Mouse (Mus musculus) liver, embryonic 11.5 days (tissue): ENCODE results near the gene 4933402D24Rik. TPM values are rescaled to one million over a fixed set of nuclear protein-coding genes. Genes with fewer than 3 reads are reported as not detected.

Source experiments
- ATAC-seq: fragments of 200-750 bp; cut with Nextera tagmentation; replicated peaks from 2 replicates; pipeline ENCODE4 v1.8.0; 2017; ENCODE audit warnings: moderate number of reproducible peaks, mild to moderate bottlenecking, moderate TSS enrichment, moderate library complexity; ENCODE audit not compliant: low FRiP score
- DNase-seq: peaks from one replicate; pipeline ENCODE4 v3.0.0-alpha.2; 2017; ENCODE audit warnings: low spot score
- H3K27ac ChIP-seq: fragments of 300-500 bp; sonication (generic); 2 replicates; pipeline ENCODE4 v1.5.1; 2014; ENCODE audit warnings: mild to moderate bottlenecking, low read depth, low read length, control low read depth
- H3K27me3 ChIP-seq: fragments of 300-500 bp; sonication (generic); replicated peaks from 2 replicates; pipeline ENCODE4 v1.6.1; 2014; ENCODE audit warnings: low read length, mixed read lengths; ENCODE audit not compliant: control insufficient read depth, insufficient read depth
- H3K36me3 ChIP-seq: fragments of 300-500 bp; sonication (generic); 2 replicates; pipeline ENCODE4 v1.6.1; 2014; ENCODE audit warnings: mild to moderate bottlenecking, low read length, moderate library complexity, mixed read lengths; ENCODE audit not compliant: control insufficient read depth, insufficient read depth
- H3K4me1 ChIP-seq: fragments of 300-500 bp; sonication (generic); replicated peaks from 2 replicates; pipeline ENCODE4 v1.6.1; 2014; ENCODE audit warnings: low read length, mixed read lengths; ENCODE audit not compliant: control insufficient read depth, insufficient read depth
- H3K4me2 ChIP-seq: fragments of 300-500 bp; sonication (generic); 2 replicates; pipeline ENCODE4 v1.6.1; 2014; ENCODE audit warnings: mild to moderate bottlenecking, control low read depth, moderate library complexity
- H3K4me3 ChIP-seq: fragments of 300-500 bp; sonication (generic); 2 replicates; pipeline ENCODE4 v1.5.1; 2014; ENCODE audit warnings: low read depth, low read length, control low read depth
- H3K9ac ChIP-seq: fragments of 300-500 bp; sonication (generic); 2 replicates; pipeline ENCODE4 v1.6.1; 2014; ENCODE audit warnings: low read depth, low read length, control low read depth
- H3K9me3 ChIP-seq: fragments of 300-500 bp; sonication (generic); 2 replicates; pipeline ENCODE4 v1.6.1; 2016; ENCODE audit warnings: low read length, inconsistent platforms, mixed read lengths; ENCODE audit not compliant: control insufficient read depth
- WGBS: fragments of 180-500 bp; shearing (Covaris S2); extraction: QIAGEN DNeasy Blood & Tissue Kit; methylation state at CpG from one replicate; pipeline ENCODE4 v1.1.7; 2014; 5-methylcytosine and 5-hydroxymethylcytosine counted together
- polyA plus RNA-seq: library from polyadenylated mRNA; unstranded; fragments of >200 nt; fragmentation: Nextera tagmentation; extraction: Ambion mirVana; gene quantifications from 2 replicates; pipeline ENCODE4 v1.2.1, GENCODE M21; 2014

The 4933402D24Rik gene
- not detected in 2 replicates for polyA plus RNA-seq

DNA sequence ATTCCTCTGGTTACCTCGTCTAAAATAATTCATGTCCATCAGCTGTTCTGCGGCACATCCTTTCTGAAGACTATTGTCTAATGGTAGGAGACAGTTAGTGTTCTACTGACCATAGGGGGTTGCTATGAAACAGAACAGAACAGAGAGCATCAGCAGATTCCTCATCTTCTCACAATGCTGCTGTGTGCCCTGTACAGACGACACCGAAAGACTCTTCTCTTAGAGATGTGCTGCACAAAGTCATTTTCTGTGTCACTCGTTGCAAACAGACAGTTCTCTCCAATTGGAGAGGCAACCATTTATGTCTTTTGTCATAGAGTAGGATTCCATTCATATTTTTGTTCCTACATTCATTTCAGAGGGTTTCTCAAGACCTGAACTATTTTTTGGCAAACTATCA lies at the start of gene 4933402D24Rik:
Gene 4933402D24Rik (minus strand): TSS at position 101 of the 400 bp plus-strand sequence.
- Histone ChIP-seq H3K9me3 (no peaks in the 10 kb centered on the region), H3K4me3 (no peak within 1 kb of the TSS), H3K36me3 (no peaks in the 10 kb centered on the region), H3K4me2 (no peak within 1 kb of the TSS), H3K27me3 (no peaks in the 10 kb centered on the region), H3K9ac (no peak within 1 kb of the TSS), H3K27ac (no peak within 1 kb of the TSS), H3K4me1 (no peaks in the 10 kb centered on the region)
- no peak for ATAC-seq
- 82% methylated on average over 5 of the region's 5 CpGs for WGBS
- DNase-seq = no peak

DNA sequence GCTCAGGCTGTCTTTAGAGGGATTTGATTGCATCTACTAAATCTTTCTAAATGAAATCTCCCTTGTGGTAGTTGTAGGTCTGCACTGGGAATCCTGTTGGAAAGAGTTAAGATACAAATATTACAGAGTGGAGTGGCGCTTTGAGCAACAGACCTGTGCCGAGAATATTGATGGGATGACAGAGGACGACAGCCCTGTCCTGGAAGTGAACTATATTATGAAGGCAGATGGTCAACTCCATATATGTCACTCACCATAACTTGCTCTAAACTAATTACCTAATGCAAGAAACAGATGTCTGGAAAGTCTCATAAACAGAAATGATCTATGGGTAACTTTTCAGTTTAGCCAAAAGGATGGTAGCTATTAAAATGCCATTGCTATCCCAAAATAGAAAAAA lies 39.5 kb upstream of the 4933402D24Rik start:
- Histone ChIP-seq H3K27ac (no peak overlapping the region), H3K4me1 (no peaks in the 10 kb centered on the region), H3K4me2 (no peak overlapping the region), H3K4me3 (no peak overlapping the region), H3K36me3 (no peaks in the 10 kb centered on the region), H3K9me3 (no peaks in the 10 kb centered on the region), H3K9ac (no peak overlapping the region), H3K27me3 (no peaks in the 10 kb centered on the region)
- WGBS = 73% methylated on average over 3 of the region's 3 CpGs
- no peak for DNase-seq
- no peak for ATAC-seq

DNA sequence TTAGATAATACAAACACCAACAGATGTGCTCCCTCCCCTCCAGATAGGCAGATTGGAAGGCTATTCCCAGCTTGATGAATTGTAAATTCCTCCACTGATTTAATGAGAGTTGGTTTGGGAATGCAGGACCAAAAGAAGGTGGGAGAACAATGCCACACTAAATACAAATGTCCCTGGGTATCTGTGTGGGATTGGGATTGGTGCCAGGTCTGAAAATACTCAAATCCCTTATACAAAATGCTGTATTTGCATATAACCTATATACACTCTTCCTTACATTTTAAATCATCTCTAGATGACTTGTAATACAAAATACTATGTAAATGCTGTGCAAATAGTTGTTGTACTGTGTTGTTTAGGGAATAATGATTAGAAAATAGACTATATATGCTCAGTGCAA lies 36.0 kb upstream of the 4933402D24Rik start:
- H3K27me3 ChIP-seq = no peaks in the 10 kb centered on the region
- no peak for ATAC-seq
- no peak for DNase-seq
- H3K4me2 ChIP-seq = no peak overlapping the region
- H3K9me3 ChIP-seq = no peaks in the 10 kb centered on the region
- H3K4me3 ChIP-seq = no peak overlapping the region
- no peaks in the 10 kb centered on the region for H3K4me1 ChIP-seq
- H3K36me3 ChIP-seq = no peaks in the 10 kb centered on the region
- H3K9ac ChIP-seq = no peak overlapping the region
- no peak overlapping the region for H3K27ac ChIP-seq

DNA sequence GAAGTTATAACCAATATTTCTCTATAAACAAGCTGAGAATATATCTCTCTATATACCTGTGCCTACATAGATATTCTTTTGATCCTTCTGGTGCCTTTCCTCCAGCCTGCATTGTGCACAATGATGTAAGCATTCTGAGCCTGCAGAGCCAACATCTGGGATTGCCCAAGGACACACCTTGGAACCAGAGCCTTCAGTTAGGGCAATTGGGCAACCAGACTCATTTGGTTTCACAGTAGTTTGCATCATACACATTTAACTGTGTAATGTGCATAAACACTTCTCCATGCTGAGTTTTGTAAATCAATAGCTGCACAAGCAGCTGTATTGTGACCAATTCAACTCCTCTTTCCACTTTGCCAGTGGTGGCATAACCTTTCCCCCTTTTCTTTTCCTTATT lies 25.3 kb upstream of the 4933402D24Rik start:
- H3K9me3 ChIP-seq = no peaks in the 10 kb centered on the region
- no peak overlapping the region for H3K4me3 ChIP-seq
- H3K9ac ChIP-seq = no peak overlapping the region
- no peaks in the 10 kb centered on the region for H3K4me1 ChIP-seq
- no peak overlapping the region for H3K4me2 ChIP-seq
- H3K27ac ChIP-seq = no peak overlapping the region
- no peaks in the 10 kb centered on the region for H3K27me3 ChIP-seq
- ATAC-seq (no peak), DNase-seq (no peak)
- H3K36me3 ChIP-seq = no peaks in the 10 kb centered on the region

DNA sequence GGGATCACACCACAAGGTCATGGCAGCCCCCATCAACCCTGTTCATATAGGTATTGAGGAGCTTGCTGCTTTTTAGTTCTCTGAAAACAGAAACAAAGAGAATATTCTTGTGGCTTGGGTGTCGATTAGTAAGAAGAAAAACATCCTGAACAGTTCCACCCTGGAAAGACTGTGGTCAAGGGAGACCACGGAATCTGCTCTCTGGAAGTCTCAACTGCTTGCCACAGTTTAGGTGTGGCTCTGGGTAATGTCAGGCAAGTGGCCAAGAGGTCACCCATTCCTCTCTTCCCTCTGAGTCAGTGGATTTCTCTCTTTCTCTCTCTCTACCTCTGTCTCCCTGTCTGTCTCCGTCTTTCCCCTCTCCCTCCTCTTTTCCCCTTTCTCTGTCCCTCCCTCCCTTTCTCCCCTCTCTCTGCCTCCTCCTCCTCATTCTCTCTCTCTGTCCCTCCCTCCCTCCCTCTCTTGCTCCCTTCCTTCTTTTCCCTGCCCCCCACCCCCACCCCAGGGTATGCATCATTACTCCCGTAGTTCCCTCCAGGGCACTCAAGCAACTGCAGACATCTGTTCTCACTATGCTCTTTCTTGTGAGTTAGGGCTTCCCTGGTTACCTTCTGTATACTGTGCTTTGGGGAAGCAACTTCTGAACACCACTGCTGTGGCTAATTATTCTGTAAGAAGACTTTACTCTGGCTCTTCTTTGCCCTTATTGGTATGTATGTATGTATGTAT lies 8.0 kb upstream of the 4933402D24Rik start:
- 51% methylated on average over 4 of the region's 4 CpGs for WGBS
- H3K27ac ChIP-seq = no peak overlapping the region
- H3K4me3 ChIP-seq = no peak overlapping the region
- no peaks in the 10 kb centered on the region for H3K9me3 ChIP-seq
- DNase-seq (no peak), ATAC-seq (no peak)
- H3K36me3 ChIP-seq = no peaks in the 10 kb centered on the region
- no peak overlapping the region for H3K9ac ChIP-seq
- H3K4me2 ChIP-seq = no peak overlapping the region
- no peaks in the 10 kb centered on the region for H3K4me1 ChIP-seq
- no peaks in the 10 kb centered on the region for H3K27me3 ChIP-seq

DNA sequence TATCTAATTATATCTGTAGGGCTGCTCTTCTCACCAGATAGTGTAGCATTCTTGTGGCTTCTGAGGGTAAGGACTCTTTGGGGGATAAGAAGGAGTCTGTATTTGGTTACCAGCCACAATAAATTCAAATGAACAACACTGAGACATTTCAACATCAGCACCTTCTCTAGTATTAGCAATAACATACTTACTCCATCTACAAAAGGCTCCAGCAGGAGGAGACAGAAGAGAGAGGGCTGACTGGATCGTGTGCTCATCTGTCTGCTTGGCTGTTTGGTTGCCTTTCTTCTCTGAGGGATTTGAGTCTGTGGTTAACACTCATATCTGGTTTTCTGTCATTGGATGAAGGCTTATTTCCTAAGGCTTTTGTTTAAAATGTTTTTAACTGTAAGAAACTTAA lies 7.3 kb upstream of the 4933402D24Rik start:
- no peak for ATAC-seq
- Histone ChIP-seq H3K9me3 (no peaks in the 10 kb centered on the region), H3K9ac (no peak overlapping the region), H3K4me3 (no peak overlapping the region), H3K4me1 (no peaks in the 10 kb centered on the region), H3K36me3 (no peaks in the 10 kb centered on the region), H3K27me3 (no peaks in the 10 kb centered on the region), H3K4me2 (no peak overlapping the region), H3K27ac (no peak overlapping the region)
- WGBS = 50% methylated on average over 1 of the region's 1 CpGs
- DNase-seq = no peak

DNA sequence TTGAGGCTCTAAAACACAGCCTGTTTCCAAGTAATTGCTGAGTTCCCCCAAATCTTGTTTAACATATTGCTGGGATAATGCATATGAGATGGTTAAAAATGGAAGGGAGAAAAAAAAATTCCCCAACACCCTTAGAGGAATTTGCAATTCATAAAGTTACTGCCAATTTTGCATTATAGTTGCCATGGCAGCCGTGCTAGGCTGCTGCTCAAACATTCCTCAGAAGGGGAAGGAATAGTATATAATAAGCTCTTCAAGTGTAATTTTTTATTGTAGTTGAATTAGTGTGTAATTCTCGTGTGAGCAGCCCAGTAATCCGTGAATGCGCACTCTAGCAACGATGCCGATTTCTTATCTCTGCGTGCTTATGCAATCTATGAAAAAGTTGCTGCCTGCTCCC lies 1.2 kb upstream of the 4933402D24Rik start:
- H3K4me2 ChIP-seq = no peak overlapping the region
- H3K9me3 ChIP-seq = no peaks in the 10 kb centered on the region
- H3K27ac ChIP-seq = no peak overlapping the region
- H3K36me3 ChIP-seq = no peaks in the 10 kb centered on the region
- H3K27me3 ChIP-seq = no peaks in the 10 kb centered on the region
- H3K4me1 ChIP-seq = no peaks in the 10 kb centered on the region
- no peak overlapping the region for H3K9ac ChIP-seq
- no peak for DNase-seq
- no peak overlapping the region for H3K4me3 ChIP-seq
- no peak for ATAC-seq
- WGBS = 82% methylated on average over 7 of the region's 7 CpGs

DNA sequence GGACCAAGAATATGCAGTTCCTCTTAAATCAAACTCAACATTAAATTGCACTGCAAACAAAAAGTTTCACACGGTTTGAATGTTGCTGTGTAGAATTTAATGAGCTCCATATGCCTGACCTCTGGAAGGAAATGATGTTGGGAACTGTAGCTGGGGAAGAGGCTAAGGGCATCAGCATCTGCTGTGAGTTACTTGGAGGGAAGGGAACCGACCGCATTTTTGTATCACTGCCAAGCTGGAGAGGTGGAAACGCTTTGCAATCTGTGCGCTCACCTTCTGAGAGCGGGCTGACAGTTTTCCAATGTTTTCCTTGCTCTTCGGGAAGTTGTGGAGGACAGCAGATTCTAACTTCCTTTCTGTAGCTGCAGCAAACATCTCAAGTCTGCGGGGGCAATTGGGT lies 955 bp downstream of the 4933402D24Rik start:
- no peak overlapping the region for H3K27ac ChIP-seq
- H3K9me3 ChIP-seq = no peaks in the 10 kb centered on the region
- H3K4me3 ChIP-seq = no peak overlapping the region
- H3K36me3 ChIP-seq = no peaks in the 10 kb centered on the region
- WGBS = 64% methylated on average over 8 of the region's 8 CpGs
- no peak overlapping the region for H3K4me2 ChIP-seq
- H3K27me3 ChIP-seq = no peaks in the 10 kb centered on the region
- no peaks in the 10 kb centered on the region for H3K4me1 ChIP-seq
- DNase-seq = no peak
- ATAC-seq = no peak
- H3K9ac ChIP-seq = no peak overlapping the region

DNA sequence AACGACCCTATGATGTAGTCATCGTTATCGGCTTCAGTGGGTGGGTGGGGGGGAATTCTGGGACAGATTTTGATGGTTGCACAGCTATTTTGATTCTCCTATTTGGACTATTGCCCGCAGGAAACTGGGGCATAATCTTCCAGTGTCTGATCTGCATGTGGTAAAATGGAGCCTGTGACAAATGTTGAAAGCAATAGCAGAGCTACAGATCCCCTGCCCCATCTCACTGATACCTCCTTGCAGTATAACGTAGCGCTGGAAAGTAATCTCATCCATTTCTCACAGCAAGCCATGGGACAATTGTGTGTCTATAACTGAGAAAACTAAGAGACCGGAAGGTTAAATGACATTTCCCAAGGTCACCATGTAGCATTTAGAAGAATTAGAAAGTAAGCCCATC lies 4.7 kb downstream of the 4933402D24Rik start:
- WGBS = 79% methylated on average over 7 of the region's 7 CpGs
- H3K9me3 ChIP-seq = no peaks in the 10 kb centered on the region
- DNase-seq (no peak), ATAC-seq (no peak)
- H3K4me2 ChIP-seq = no peak overlapping the region
- no peak overlapping the region for H3K27ac ChIP-seq
- H3K36me3 ChIP-seq = no peaks in the 10 kb centered on the region
- H3K4me3 ChIP-seq = no peak overlapping the region
- H3K4me1 ChIP-seq = no peaks in the 10 kb centered on the region
- H3K9ac ChIP-seq = no peak overlapping the region
- H3K27me3 ChIP-seq = no peaks in the 10 kb centered on the region
